Mouse (Mus musculus) heart, embryonic 14.5 days (tissue): ENCODE data around the gene Psmd9. TPM values are rescaled to one million over a fixed set of nuclear protein-coding genes. Genes with fewer than 3 reads are reported as not detected.
A peak's percentile ranks its signal among the peaks of the same experiment; 100 is the strongest.

Experiments
- ATAC-seq: fragments of 200-750 bp; cut with Nextera tagmentation; 2 replicates; pipeline ENCODE4 v1.8.0; 2017; ENCODE audit warnings: low read depth, moderate TSS enrichment; ENCODE audit not compliant: insufficient number of reproducible peaks, insufficient read depth, low FRiP score
- H3K27ac ChIP-seq, 2 experiments: fragments of 200-500 bp in 1 of 2; fragments of 300-500 bp in 1 of 2; sonication (generic) in 1 of 2; replicated peaks in 1 of 2; 2 replicates each; pipeline ENCODE4 v1.5.1; 2012 to 2014; ENCODE audit warnings: low read depth in 2 of 2, low read length in 2 of 2, control low read depth in 1 of 2, mild to moderate bottlenecking in 1 of 2, mixed read lengths in 1 of 2; ENCODE audit not compliant: control insufficient read depth in 1 of 2, insufficient read depth in 1 of 2
- H3K27me3 ChIP-seq: fragments of 300-500 bp; sonication (generic); 2 replicates; pipeline ENCODE4 v1.6.1; 2014; ENCODE audit warnings: mild to moderate bottlenecking, low read length, control low read depth; ENCODE audit not compliant: control insufficient read depth, insufficient read depth
- H3K36me3 ChIP-seq: fragments of 300-500 bp; sonication (generic); 2 replicates; pipeline ENCODE4 v1.6.1; 2014; ENCODE audit warnings: mild to moderate bottlenecking, control low read depth, low read length, mixed read lengths; ENCODE audit not compliant: control insufficient read depth, insufficient read depth
- H3K4me1 ChIP-seq, 2 experiments: fragments of 200-500 bp in 1 of 2; fragments of 300-500 bp in 1 of 2; sonication (generic) in 1 of 2; 2 replicates each; pipeline ENCODE4 v1.6.1; 2012 to 2014; ENCODE audit warnings: low read length in 2 of 2, control low read depth in 1 of 2, mixed read lengths in 1 of 2; ENCODE audit not compliant: control insufficient read depth in 2 of 2, insufficient read depth in 2 of 2
- H3K4me2 ChIP-seq: fragments of 300-500 bp; sonication (generic); 2 replicates; pipeline ENCODE4 v1.6.1; 2014; ENCODE audit warnings: mild to moderate bottlenecking, low read length
- H3K4me3 ChIP-seq, 2 experiments: fragments of 200-500 bp in 1 of 2; fragments of 300-500 bp in 1 of 2; sonication (generic) in 1 of 2; 2 replicates each; pipeline ENCODE4 v1.5.1; 2012 to 2014; ENCODE audit warnings: low read length in 2 of 2, mild to moderate bottlenecking in 2 of 2, control low read depth in 1 of 2, low read depth in 1 of 2, moderate library complexity in 1 of 2; ENCODE audit not compliant: control insufficient read depth in 1 of 2, insufficient read depth in 1 of 2
- H3K9ac ChIP-seq: fragments of 300-500 bp; sonication (generic); 2 replicates; pipeline ENCODE4 v1.6.1; 2014; ENCODE audit warnings: mild to moderate bottlenecking, low read length
- H3K9me3 ChIP-seq: fragments of 300-500 bp; sonication (generic); 2 replicates; pipeline ENCODE4 v1.6.1; 2016; ENCODE audit warnings: low read length, control low read depth; ENCODE audit not compliant: control insufficient read depth
- WGBS: fragments of 180-500 bp; shearing (Covaris S2); extraction: QIAGEN DNeasy Blood & Tissue Kit; methylation state at CpG from one replicate; pipeline ENCODE4 v1.1.7; 2014; 5-methylcytosine and 5-hydroxymethylcytosine counted together
- polyA plus RNA-seq: library from polyadenylated mRNA; unstranded; fragments of >200 nt; fragmentation: Nextera tagmentation; extraction: Ambion mirVana; gene quantifications from 2 replicates; pipeline ENCODE4 v1.2.1, GENCODE M21; 2014

Psmd9 gene
- polyA plus RNA-seq = 53.0 and 64.3 TPM in 2 replicates

GRCm38 (mm10) chr5:123169284-123169683 is at the start of gene Psmd9:
Gene Psmd9, plus strand, starts transcription at chr5:123169413.
- WGBS = 76% methylated on average over 5 of the region's 5 CpGs

DNA sequence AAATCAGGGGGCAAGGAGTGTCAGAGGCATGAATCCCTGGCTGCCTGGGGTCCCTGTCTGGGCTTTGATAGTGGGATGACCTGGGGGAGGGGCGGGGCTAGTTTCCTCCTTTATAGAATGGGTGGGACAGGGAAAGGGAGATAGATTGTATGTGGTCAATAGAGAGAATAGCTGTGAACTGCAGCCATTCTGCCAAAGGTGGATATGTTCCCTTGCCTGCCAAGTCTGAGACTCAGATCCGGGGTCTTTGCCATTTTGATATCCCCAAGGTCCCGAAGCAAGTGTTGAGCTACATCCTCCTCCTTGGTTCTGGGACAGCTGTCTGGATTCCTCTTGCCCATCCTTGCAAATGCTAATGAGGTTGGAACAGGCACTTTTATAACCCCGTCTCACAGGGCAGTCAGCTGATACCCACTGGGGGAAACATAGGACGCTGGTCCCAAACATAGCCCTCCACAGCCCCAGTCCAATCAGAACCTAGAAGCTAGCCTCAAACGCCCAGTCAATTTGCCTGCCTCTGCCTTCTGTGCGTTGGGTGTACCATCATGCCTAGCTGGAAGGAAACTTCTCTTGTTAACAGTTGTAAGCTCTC is 48.5 kb upstream of the Psmd9 start:
- Histone ChIP-seq H3K9ac (no peak overlapping the region), H3K9me3 (0 out of 2 replicates have a peak, but pooled peaks cover 2% of the 10 kb centered on the region), H3K27me3 (no peaks in the 10 kb centered on the region), H3K27ac (no peak overlapping the region), H3K4me1 (peaks cover 1 to 4% of the 10 kb centered on the region in 2 experiments), H3K4me3 (no peak overlapping the region), H3K4me2 (no peak overlapping the region), H3K36me3 (no peaks in the 10 kb centered on the region)
- no peak for ATAC-seq
- WGBS = 68% methylated on average over 7 of the region's 7 CpGs

More at GRCm38 (mm10) chr5:123169284-123169683, at the start of gene Psmd9:
- no peak within 1 kb of the TSS for H3K4me2 ChIP-seq
- H3K9me3 ChIP-seq = no peaks in the 10 kb centered on the region
- H3K9ac ChIP-seq = no peak within 1 kb of the TSS
- no peak for ATAC-seq
- no peak within 1 kb of the TSS for H3K27ac ChIP-seq
- no peaks in the 10 kb centered on the region for H3K27me3 ChIP-seq
- peaks cover 2 to 3% of the 10 kb centered on the region in 2 experiments; a peak in 2 of 4 replicates for H3K4me1 ChIP-seq
- peaks cover 34% of the 10 kb centered on the region for H3K36me3 ChIP-seq
- H3K4me3 ChIP-seq = no peak within 1 kb of the TSS

DNA sequence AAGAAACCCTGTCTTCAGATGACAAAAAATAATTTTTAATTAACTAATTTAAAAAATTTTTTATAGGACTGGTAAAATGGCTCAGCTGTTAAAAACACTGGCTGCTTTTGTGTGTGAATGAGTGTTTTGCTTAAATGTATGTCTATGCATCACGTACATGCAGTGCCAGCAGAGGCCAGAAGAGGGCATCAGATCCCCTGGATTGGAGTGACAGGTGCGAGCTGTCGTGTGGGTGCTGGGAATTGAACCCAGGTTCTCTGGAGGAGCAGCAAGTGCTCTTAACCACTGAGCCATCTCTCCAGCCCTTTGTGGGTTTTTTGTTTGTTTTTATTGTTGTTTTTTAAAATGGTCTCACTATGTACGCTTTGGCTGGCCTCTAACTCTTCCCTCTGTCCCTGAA is 47.0 kb upstream of the Psmd9 start:
- Histone ChIP-seq H3K4me2 (no peak overlapping the region), H3K27me3 (no peaks in the 10 kb centered on the region), H3K36me3 (no peaks in the 10 kb centered on the region), H3K27ac (no peak overlapping the region), H3K4me3 (no peak overlapping the region), H3K9me3 (0 out of 2 replicates have a peak, but pooled peaks cover 2% of the 10 kb centered on the region), H3K4me1 (peaks cover 9% of the 10 kb centered on the region in 2 experiments), H3K9ac (no peak overlapping the region)
- no peak for ATAC-seq
- WGBS = 88% methylated on average over 4 of the region's 4 CpGs

- Histone ChIP-seq H3K27me3 (no peaks in the 10 kb centered on the region), H3K4me3 (no peak overlapping the region), H3K4me1 (peaks cover 9 to 12% of the 10 kb centered on the region in 2 experiments), H3K9me3 (0 out of 2 replicates have a peak, but pooled peaks cover 2% of the 10 kb centered on the region), H3K4me2 (no peak overlapping the region), H3K9ac (no peak overlapping the region), H3K27ac (no peak overlapping the region), H3K36me3 (0 out of 2 replicates have a peak, but pooled peaks cover 9% of the 10 kb centered on the region)
- 80% methylated on average over 6 of the region's 6 CpGs for WGBS
- no peak for ATAC-seq
Observed at GRCm38 (mm10) chr5:123125105-123125504, 44.1 kb upstream of the Psmd9 start.

- 0 out of 2 replicates have a peak, but pooled peaks cover 9% of the 10 kb centered on the region for H3K36me3 ChIP-seq
- 0 out of 2 replicates have a peak, but pooled peaks cover 2% of the 10 kb centered on the region for H3K9me3 ChIP-seq
- H3K27ac ChIP-seq = peak overlapping the region; percentile 25 to 54; a peak in 2 of 4 replicates
- no peak for ATAC-seq
- H3K9ac ChIP-seq = peak overlapping the region; percentile 38; the same call in 1 of the 2 replicates
- no peaks in the 10 kb centered on the region for H3K27me3 ChIP-seq
- H3K4me1 ChIP-seq = peaks cover 9 to 12% of the 10 kb centered on the region in 2 experiments
- no peak overlapping the region for H3K4me2 ChIP-seq
- 56% methylated on average over 18 of the region's 18 CpGs for WGBS
- H3K4me3 ChIP-seq = no peak overlapping the region
Observed at GRCm38 (mm10) chr5:123125638-123126406, 43.4 kb upstream of the Psmd9 start.

DNA sequence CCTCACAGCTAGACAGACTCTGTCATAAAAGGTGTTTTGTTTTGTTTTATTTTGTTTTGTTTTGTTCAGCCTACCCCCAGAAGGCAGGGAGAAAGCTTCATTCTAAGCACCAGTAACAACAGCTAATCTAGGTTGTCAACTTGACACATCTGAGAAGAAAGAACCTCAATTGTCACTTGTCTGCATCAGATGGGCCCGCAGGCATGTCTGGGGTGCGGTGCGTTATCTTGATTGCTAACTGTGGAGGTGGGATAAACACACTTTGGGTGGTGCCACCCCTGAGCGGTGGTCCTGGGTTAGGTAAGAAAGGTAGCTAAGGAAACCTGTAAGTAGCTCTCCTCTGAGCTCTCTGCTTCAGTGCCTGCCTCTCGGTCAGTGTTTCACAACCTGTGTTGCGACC is 42.2 kb upstream of the Psmd9 start:
- H3K9me3 ChIP-seq = 0 out of 2 replicates have a peak, but pooled peaks cover 2% of the 10 kb centered on the region
- WGBS = 64% methylated on average over 6 of the region's 6 CpGs
- no peak overlapping the region for H3K9ac ChIP-seq
- no peak overlapping the region for H3K4me3 ChIP-seq
- H3K27me3 ChIP-seq = no peaks in the 10 kb centered on the region
- no peak overlapping the region for H3K27ac ChIP-seq
- no peak for ATAC-seq
- H3K36me3 ChIP-seq = 0 out of 2 replicates have a peak, but pooled peaks cover 9% of the 10 kb centered on the region
- no peak overlapping the region for H3K4me2 ChIP-seq
- peaks cover 12 to 14% of the 10 kb centered on the region in 2 experiments for H3K4me1 ChIP-seq

DNA sequence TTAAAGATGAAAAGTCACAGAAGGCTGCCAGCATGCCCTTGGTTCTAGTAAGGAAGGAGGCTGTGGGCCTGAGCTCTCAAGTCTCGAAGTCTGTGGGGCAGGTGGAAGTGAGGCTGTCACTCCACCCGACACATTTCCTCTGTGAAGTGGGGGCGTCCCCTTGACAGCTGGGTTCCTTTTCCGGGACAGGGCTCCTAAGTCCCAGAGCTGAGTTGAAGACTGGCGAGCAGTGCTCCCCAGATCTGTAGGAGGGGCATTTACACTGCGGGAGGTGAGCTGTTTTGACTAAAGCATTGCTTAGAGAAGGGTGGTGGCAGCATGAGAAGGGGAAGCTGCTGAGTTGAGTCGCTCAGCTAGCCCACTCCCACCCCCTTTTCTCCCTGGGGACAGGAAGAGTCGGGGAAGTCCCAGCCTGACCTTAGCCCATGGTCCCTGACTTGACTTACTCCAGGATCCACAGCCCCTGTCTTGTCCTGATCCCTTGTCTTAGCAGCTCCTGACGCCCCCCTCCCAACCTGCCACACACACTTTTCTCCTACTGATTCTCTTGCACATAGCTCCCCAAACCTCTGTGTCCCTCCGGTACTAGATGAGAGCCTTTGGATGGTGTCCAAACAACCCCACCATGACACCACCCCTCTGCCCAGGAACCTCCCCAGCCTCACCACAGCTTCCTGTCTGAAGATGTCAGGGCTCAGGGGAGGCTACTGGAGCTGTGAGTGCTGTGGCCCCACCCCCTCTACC is 40.6 kb upstream of the Psmd9 start:
- Histone ChIP-seq H3K27me3 (no peaks in the 10 kb centered on the region), H3K27ac (no peak overlapping the region), H3K4me2 (no peak overlapping the region), H3K9ac (no peak overlapping the region), H3K4me3 (no peak overlapping the region), H3K4me1 (peaks cover 28% of the 10 kb centered on the region in 2 experiments), H3K36me3 (0 out of 2 replicates have a peak, but pooled peaks cover 9% of the 10 kb centered on the region), H3K9me3 (no peaks in the 10 kb centered on the region)
- ATAC-seq = no peak
- 54% methylated on average over 10 of the region's 10 CpGs for WGBS
